7 mouse cellular contexts compared by ENCODE assay signal in the genomic region with DNA sequence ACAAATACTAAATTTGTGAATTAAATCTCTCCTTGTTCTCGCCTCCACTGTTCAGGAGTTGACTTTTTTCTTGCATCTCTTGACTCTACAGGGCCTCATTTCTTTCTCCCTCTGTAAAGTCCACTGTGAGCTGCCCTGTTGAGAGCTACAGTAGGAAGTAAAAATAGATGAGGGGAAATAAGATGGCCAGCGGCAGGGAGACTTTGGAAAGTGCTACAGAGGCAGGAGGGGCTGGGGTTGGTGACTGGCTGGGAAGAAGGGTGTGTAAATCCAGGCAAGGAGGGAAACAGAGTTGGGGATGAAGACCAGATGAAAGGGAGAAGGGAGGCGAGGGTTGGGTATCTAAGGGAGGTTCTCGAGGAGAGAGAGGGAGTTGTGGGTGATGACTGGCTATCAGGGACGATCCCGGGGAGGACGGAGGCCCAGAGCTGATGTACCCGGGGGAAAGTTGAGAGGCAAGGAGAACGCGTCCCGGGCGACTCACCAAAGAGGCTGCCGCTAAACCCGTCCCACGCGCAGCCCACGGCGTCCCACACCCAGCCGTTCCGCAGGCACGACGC. TPM values are rescaled to one million over a fixed set of nuclear protein-coding genes. Genes with fewer than 3 reads are reported as not detected.
A peak's percentile ranks its signal among the peaks of the same experiment; 100 is the strongest.
DNase-seq lines count a peak whose midpoint lies in the region; ATAC-seq and TF ChIP-seq lines count a peak whose summit lies in the region.

No protein-coding gene starts in this region.

- H3K9ac ChIP-seq in embryonic facial prominence, embryonic 14.5 days (ENCODE audit: low read depth, low read length): peak overlapping the region; percentile 82
- peak overlapping the region; percentile 69 for H3K9ac ChIP-seq in hindbrain, postnatal 0 days (replicated peaks; ENCODE audit: low read length)

- peak overlapping the region; percentile 92 for H3K4me2 ChIP-seq in embryonic facial prominence, embryonic 14.5 days (ENCODE audit: low read depth, low read length)
- peak overlapping the region; percentile 88 for H3K4me2 ChIP-seq in hindbrain, postnatal 0 days (ENCODE audit: low read depth, low read length)

- TF ChIP-seq POLR2A in testis, adult 2 months (IDR thresholded peaks at IDR 0.05; ENCODE audit: control insufficient read depth, low read depth, low read length): no peak

- peak overlapping the region; percentile 73 for H3K27ac ChIP-seq in testis, adult 2 months (ENCODE audit: control insufficient read depth, insufficient read depth, low read depth, low read length)
- H3K27ac ChIP-seq in embryonic facial prominence, embryonic 14.5 days (replicated peaks; ENCODE audit: low read depth, low read length): peak overlapping the region; percentile 75; the same call in 1 of the 2 replicates
- peak overlapping the region; percentile 83 for H3K27ac ChIP-seq in hindbrain, postnatal 0 days
- H3K27ac ChIP-seq in midbrain, embryonic 10.5 days (replicated peaks): peak overlapping the region; percentile 98

- no peak for TF ChIP-seq CTCF in testis, adult 2 months (IDR thresholded peaks at IDR 0.05; ENCODE audit: control insufficient read depth, insufficient read depth, insufficient replicate concordance, low read depth, low read length)
- no peak for TF ChIP-seq CTCF in hindbrain, postnatal 0 days (IDR thresholded peaks at IDR 0.05; ENCODE audit: low read depth)

- 2% methylated on average over 19 of the region's 22 CpGs for WGBS in embryonic facial prominence, embryonic 14.5 days
- under 1% methylated on average over 22 of the region's 22 CpGs for WGBS in hindbrain, postnatal 0 days
- WGBS in midbrain, embryonic 10.5 days: 1% methylated on average over 22 of the region's 22 CpGs

- no peak for ATAC-seq in embryonic facial prominence, embryonic 14.5 days (ENCODE audit: low read depth)
- ATAC-seq in hindbrain, postnatal 0 days: no peak

- 0 out of 2 replicates have a peak, but pooled peaks cover 2% of the 10 kb centered on the region for H3K4me1 ChIP-seq in testis, adult 2 months (ENCODE audit: control insufficient read depth, insufficient read depth, low read length)
- H3K4me1 ChIP-seq in embryonic facial prominence, embryonic 14.5 days (ENCODE audit: control insufficient read depth, insufficient read depth, low read length): 0 out of 2 replicates have a peak, but pooled peaks cover 8% of the 10 kb centered on the region
- H3K4me1 ChIP-seq in hindbrain, postnatal 0 days (ENCODE audit: insufficient read depth, low read length): 0 out of 2 replicates have a peak, but pooled peaks cover 5% of the 10 kb centered on the region
- H3K4me1 ChIP-seq in midbrain, embryonic 10.5 days: peaks cover 29% of the 10 kb centered on the region

- H3K36me3 ChIP-seq in testis, adult 2 months (ENCODE audit: control insufficient read depth, insufficient read depth, low read length): peaks cover 1% of the 10 kb centered on the region; the same call in 1 of the 2 replicates
- H3K36me3 ChIP-seq in embryonic facial prominence, embryonic 14.5 days (ENCODE audit: control insufficient read depth, insufficient read depth, low read length): peaks cover 11% of the 10 kb centered on the region; the same call in 1 of the 2 replicates
- peaks cover 3% of the 10 kb centered on the region; the same call in 1 of the 2 replicates for H3K36me3 ChIP-seq in hindbrain, postnatal 0 days (ENCODE audit: insufficient read depth, low read length)
- peaks cover 18% of the 10 kb centered on the region for H3K36me3 ChIP-seq in midbrain, embryonic 10.5 days

- H3K27me3 ChIP-seq in testis, adult 2 months (ENCODE audit: control insufficient read depth, insufficient read depth, low read length): no peaks in the 10 kb centered on the region
- no peaks in the 10 kb centered on the region for H3K27me3 ChIP-seq in embryonic facial prominence, embryonic 14.5 days (replicated peaks; ENCODE audit: control insufficient read depth, insufficient read depth, low read length)
- H3K27me3 ChIP-seq in hindbrain, postnatal 0 days (ENCODE audit: insufficient read depth, low read length): no peaks in the 10 kb centered on the region
- no peaks in the 10 kb centered on the region; the same call in 1 of the 2 replicates for H3K27me3 ChIP-seq in midbrain, embryonic 10.5 days (ENCODE audit: low read depth, poor library complexity, severe bottlenecking)

- DNase-seq in testis, postnatal 14 days (ENCODE audit: low spot score): no peak
- DNase-seq in embryonic facial prominence, embryonic 14.5 days (ENCODE audit: low spot score): peak; percentile 16
- no peak for DNase-seq in hindbrain, postnatal 0 days (ENCODE audit: low spot score)
- DNase-seq in midbrain, embryonic 10.5 days (ENCODE audit: low spot score): no peak
- no peak for DNase-seq in spleen, postnatal 10 days (ENCODE audit: low spot score in 2 of 2)
- DNase-seq in right cerebral cortex, postnatal 4 days: no peak

- no peaks in the 10 kb centered on the region for H3K9me3 ChIP-seq in embryonic facial prominence, embryonic 14.5 days (ENCODE audit: control insufficient read depth, low read length)
- no peaks in the 10 kb centered on the region for H3K9me3 ChIP-seq in hindbrain, postnatal 0 days (ENCODE audit: low read length)
- H3K9me3 ChIP-seq in midbrain, embryonic 10.5 days (replicated peaks): no peaks in the 10 kb centered on the region

- H3K4me3 ChIP-seq in testis, adult 2 months (ENCODE audit: control insufficient read depth, low read depth, low read length): peak overlapping the region; percentile 95
- H3K4me3 ChIP-seq in embryonic facial prominence, embryonic 14.5 days (ENCODE audit: low read depth, low read length): peak overlapping the region; percentile 62
- peak overlapping the region; percentile 53 for H3K4me3 ChIP-seq in hindbrain, postnatal 0 days (ENCODE audit: low read length)
- H3K4me3 ChIP-seq in midbrain, embryonic 10.5 days: peak overlapping the region; percentile 81

RNA-seq across cellular contexts. Expression of a gene that starts 0.8 kb away (rescaled TPM):
- 13.0 and 14.7 TPM in 2 replicates for polyA plus RNA-seq in testis, adult 2 months (2012; rRNA removed)
- polyA plus RNA-seq in embryonic facial prominence, embryonic 14.5 days (2014; fragmentation: Nextera tagmentation; extraction: Ambion mirVana): 5.2 TPM in 2 replicates
- total RNA-seq in hindbrain, postnatal 0 days (2014; rRNA removed): 14.8 and 17.4 TPM in 2 replicates
- polyA plus RNA-seq in hindbrain, postnatal 0 days (2015; fragmentation: Nextera tagmentation; extraction: Ambion mirVana): 8.3 and 8.6 TPM in 2 replicates
- 14.7 and 16.4 TPM in 2 replicates for polyA plus RNA-seq in midbrain, embryonic 10.5 days (2016; fragmentation: Nextera tagmentation; extraction: Ambion mirVana)

RNA-seq across cellular contexts. Expression of a gene that starts 0.9 kb away (rescaled TPM):
- 3.8 and 4.0 TPM in 2 replicates for polyA plus RNA-seq in testis, adult 2 months (2012; rRNA removed)
- 2.3 and 3.0 TPM in 2 replicates for polyA plus RNA-seq in embryonic facial prominence, embryonic 14.5 days (2014; fragmentation: Nextera tagmentation; extraction: Ambion mirVana)
- 18.2 and 29.4 TPM in 2 replicates for total RNA-seq in hindbrain, postnatal 0 days (2014; rRNA removed)
- polyA plus RNA-seq in hindbrain, postnatal 0 days (2015; fragmentation: Nextera tagmentation; extraction: Ambion mirVana): 2.5 and 2.7 TPM in 2 replicates
- polyA plus RNA-seq in midbrain, embryonic 10.5 days (2016; fragmentation: Nextera tagmentation; extraction: Ambion mirVana): 4.6 and 5.1 TPM in 2 replicates

RNA-seq across cellular contexts. Expression of a gene that starts 6.6 kb away (rescaled TPM):
- 72.6 and 76.1 TPM in 2 replicates for polyA plus RNA-seq in testis, adult 2 months (2012; rRNA removed)
- not detected in 2 replicates for polyA plus RNA-seq in embryonic facial prominence, embryonic 14.5 days (2014; fragmentation: Nextera tagmentation; extraction: Ambion mirVana)
- total RNA-seq in hindbrain, postnatal 0 days (2014; rRNA removed): not detected in 2 replicates
- polyA plus RNA-seq in hindbrain, postnatal 0 days (2015; fragmentation: Nextera tagmentation; extraction: Ambion mirVana): not detected in 2 replicates
- not detected in 2 replicates for polyA plus RNA-seq in midbrain, embryonic 10.5 days (2016; fragmentation: Nextera tagmentation; extraction: Ambion mirVana)

Comparison
In these comparisons a context has a peak if more than half of its experiments do, and no peak if none do; other contexts are left out.
1. RNA of a gene that starts 6.6 kb away (polyA plus RNA-seq): 72.6 to 76.1 TPM in testis, adult 2 months; not detected in hindbrain, postnatal 0 days, not detected in midbrain, embryonic 10.5 days and not detected in embryonic facial prominence, embryonic 14.5 days; every median in the first group is over 10 times any median in the second.
2. Peak in every context shown above with its lines, with median percentiles within 50 percentile points of each other: H3K27ac ChIP-seq and H3K4me3 ChIP-seq.